Mouse (Mus musculus): ENCODE results near the gene Gm20219.

DNA sequence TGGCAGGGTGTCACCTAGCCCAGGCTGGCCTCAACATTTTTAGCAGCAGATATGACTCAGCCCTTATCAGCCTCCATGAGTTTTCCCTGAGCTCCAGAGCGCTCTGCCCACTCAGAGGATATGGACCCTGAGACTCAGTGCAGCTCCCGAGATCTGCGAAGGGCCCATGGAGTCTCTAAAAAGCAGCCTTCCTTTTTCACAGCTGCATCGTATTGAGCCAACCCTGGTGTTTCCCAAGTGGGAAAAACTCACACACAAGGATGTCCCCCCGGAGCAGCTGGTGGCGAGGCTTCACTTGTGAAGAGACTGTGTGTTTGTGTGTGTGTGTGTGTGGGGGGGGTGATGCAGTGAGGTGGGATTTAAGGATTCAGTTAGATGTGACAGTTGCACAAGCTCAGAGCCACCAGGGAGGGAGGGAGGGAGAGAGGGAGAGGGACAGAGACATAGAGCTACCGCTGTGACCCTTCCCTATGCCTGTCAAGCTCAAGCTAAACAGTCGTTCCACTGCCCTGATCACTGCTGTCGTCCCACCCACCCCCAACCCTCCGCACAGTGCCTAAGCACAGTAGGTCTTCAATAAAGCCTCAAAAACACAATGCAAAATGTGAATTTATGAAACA lies 45.1 kb downstream of the Gm20219 start:
- TF ChIP-seq POLR2A (IDR thresholded peaks at IDR 0.05; ENCODE audit: borderline replicate concordance, insufficient read depth, low read length) (no peak), CTCF (IDR thresholded peaks at IDR 0.05; ENCODE audit: borderline replicate concordance, insufficient read depth, low read depth, low read length) (no peak)
